Mouse (Mus musculus) liver, embryonic 15.5 days (tissue): ENCODE measurements around the gene Mylk. TPM values are rescaled to one million over a fixed set of nuclear protein-coding genes. Genes with fewer than 3 reads are reported as not detected.

ENCODE experiments used
- ATAC-seq: fragments of 200-750 bp; cut with Nextera tagmentation; 2 replicates; pipeline ENCODE4 v1.8.0; 2017; ENCODE audit warnings: moderate number of reproducible peaks, mild to moderate bottlenecking, moderate library complexity; ENCODE audit not compliant: insufficient read depth
- H3K27ac ChIP-seq: fragments of 300-500 bp; sonication (generic); replicated peaks from 2 replicates; pipeline ENCODE4 v1.5.1; 2015; ENCODE audit warnings: mild to moderate bottlenecking, inconsistent platforms
- H3K27me3 ChIP-seq: fragments of 300-500 bp; sonication (generic); 2 replicates; pipeline ENCODE4 v1.6.1; 2015; ENCODE audit warnings: mild to moderate bottlenecking, inconsistent platforms
- H3K36me3 ChIP-seq: fragments of 300-500 bp; sonication (generic); replicated peaks from 2 replicates; pipeline ENCODE4 v1.6.1; 2015; ENCODE audit warnings: moderate library complexity, mild to moderate bottlenecking, inconsistent platforms
- H3K4me1 ChIP-seq: fragments of 300-500 bp; sonication (generic); replicated peaks from 2 replicates; pipeline ENCODE4 v1.6.1; 2015; ENCODE audit warnings: inconsistent platforms
- H3K4me2 ChIP-seq: fragments of 300-500 bp; sonication (generic); 2 replicates; pipeline ENCODE4 v1.6.1; 2015; ENCODE audit warnings: moderate library complexity, mild to moderate bottlenecking, inconsistent platforms
- H3K4me3 ChIP-seq: fragments of 300-500 bp; sonication (generic); replicated peaks from 2 replicates; pipeline ENCODE4 v1.5.1; 2015; ENCODE audit warnings: mild to moderate bottlenecking, inconsistent platforms
- H3K9ac ChIP-seq: fragments of 300-500 bp; sonication (generic); 2 replicates; pipeline ENCODE4 v1.6.1; 2015; ENCODE audit warnings: moderate library complexity, mild to moderate bottlenecking, inconsistent platforms
- H3K9me3 ChIP-seq: fragments of 300-500 bp; sonication (generic); replicated peaks from 2 replicates; pipeline ENCODE4 v1.6.1; 2016; ENCODE audit warnings: inconsistent platforms
- whole genome bisulfite sequencing: fragments of 180-500 bp; shearing (Covaris S2); methylation state at CpG from one replicate; pipeline ENCODE4 v1.1.7; 2015; ENCODE audit warnings: mixed read lengths; ENCODE audit not compliant: insufficient replicate concordance; 5-methylcytosine and 5-hydroxymethylcytosine counted together
- polyA plus RNA-seq: library from polyadenylated mRNA; unstranded; fragments of >200 nt; fragmentation: Nextera tagmentation; extraction: Ambion mirVana; gene quantifications from 2 replicates; pipeline ENCODE4 v1.2.1, GENCODE M21; 2015

The Mylk gene
- polyA plus RNA-seq, 1 experiment from 2014 or later = 4.4 TPM

DNA sequence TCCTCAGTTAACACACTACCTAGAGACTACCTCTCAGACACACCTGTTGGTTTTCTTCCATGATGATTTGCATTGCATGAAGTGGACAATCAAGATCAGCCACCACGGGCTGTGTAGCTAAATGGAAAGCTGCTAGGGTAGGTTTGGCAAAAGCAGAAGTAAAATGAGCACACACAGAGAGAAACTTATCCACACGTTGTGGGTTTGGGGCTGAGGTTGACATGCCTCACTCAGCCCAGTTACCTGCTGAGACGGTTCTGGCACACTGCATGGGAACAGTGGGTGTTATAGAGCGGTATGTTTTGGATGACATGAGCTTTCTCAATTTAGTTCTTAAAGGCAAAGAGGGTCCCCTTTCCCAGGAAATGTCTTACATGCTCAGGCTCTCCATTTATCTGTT, 25.1 kb downstream of the Mylk start:
- H3K9me3 ChIP-seq = no peaks in the 10 kb centered on the region
- no peak overlapping the region for H3K4me3 ChIP-seq
- no peaks in the 10 kb centered on the region for H3K36me3 ChIP-seq
- H3K9ac ChIP-seq = no peak overlapping the region
- ATAC-seq = no peak
- no peak overlapping the region for H3K4me2 ChIP-seq
- H3K27ac ChIP-seq = no peak overlapping the region
- H3K4me1 ChIP-seq = no peaks in the 10 kb centered on the region
- no peaks in the 10 kb centered on the region for H3K27me3 ChIP-seq
- 40% methylated on average over 4 of the region's 4 CpGs for WGBS

- Histone ChIP-seq H3K9ac (no peak overlapping the region), H3K4me3 (no peak overlapping the region), H3K27ac (no peak overlapping the region), H3K9me3 (no peaks in the 10 kb centered on the region), H3K36me3 (no peaks in the 10 kb centered on the region), H3K4me1 (no peaks in the 10 kb centered on the region), H3K4me2 (no peak overlapping the region), H3K27me3 (no peaks in the 10 kb centered on the region)
- ATAC-seq = no peak
- WGBS = 27% methylated on average over 4 of the region's 4 CpGs
These were observed 27.5 kb downstream of the Mylk start for GRCm38 (mm10) chr16:34772445-34773032.

- Histone ChIP-seq H3K27ac (no peak overlapping the region), H3K4me2 (no peak overlapping the region), H3K9ac (no peak overlapping the region), H3K9me3 (no peaks in the 10 kb centered on the region), H3K36me3 (no peaks in the 10 kb centered on the region), H3K4me3 (no peak overlapping the region), H3K27me3 (no peaks in the 10 kb centered on the region), H3K4me1 (no peaks in the 10 kb centered on the region)
- ATAC-seq = no peak
- 34% methylated on average over 1 of the region's 1 CpGs for WGBS
These were observed 37.4 kb downstream of the Mylk start for GRCm38 (mm10) chr16:34782442-34782841.

DNA sequence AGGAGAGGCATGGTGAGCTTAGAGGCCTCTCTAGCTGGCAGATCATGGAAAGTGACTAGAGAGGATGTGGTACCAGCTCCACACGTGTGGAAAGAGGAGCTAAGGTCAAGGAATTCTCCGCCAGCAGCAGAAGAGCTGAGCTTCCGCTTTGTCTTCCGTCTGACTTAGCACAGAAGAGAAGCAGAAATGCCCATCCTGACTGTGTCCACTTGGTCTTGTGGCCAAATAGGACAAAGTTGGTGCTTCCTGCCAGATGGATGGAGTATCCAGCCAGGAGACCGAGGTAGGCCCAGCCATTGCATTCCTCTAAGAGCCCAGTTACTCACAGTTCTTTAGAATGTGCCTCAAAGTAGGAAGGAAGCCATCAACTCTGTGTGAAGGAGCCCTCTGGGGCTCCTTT, 38.5 kb downstream of the Mylk start:
- H3K4me3 ChIP-seq = no peak overlapping the region
- H3K27ac ChIP-seq = no peak overlapping the region

DNA sequence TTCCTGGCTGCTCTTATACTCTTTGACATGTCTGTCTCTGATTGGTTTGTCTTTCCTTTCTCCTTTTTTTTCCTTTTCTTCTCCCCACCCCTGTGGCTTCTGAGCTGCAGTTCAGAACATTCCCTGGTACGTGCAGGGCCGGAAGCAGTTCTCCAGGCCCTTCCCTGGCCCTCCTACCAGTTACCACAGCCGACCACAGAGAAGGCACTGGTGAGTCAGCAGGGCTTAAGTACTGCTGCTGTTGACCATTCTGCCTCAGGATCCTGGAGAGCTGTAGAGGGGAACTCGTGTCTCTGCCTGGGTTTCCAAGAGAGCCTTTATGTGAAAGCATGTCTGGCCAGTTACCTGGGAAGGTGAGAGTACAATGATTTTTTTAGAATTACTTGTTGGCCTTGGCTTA, 39.7 kb downstream of the Mylk start:
- ATAC-seq = no peak
- no peaks in the 10 kb centered on the region for H3K36me3 ChIP-seq
- no peak overlapping the region for H3K27ac ChIP-seq
- H3K9ac ChIP-seq = no peak overlapping the region
- no peaks in the 10 kb centered on the region for H3K9me3 ChIP-seq
- no peaks in the 10 kb centered on the region for H3K4me1 ChIP-seq
- 21% methylated on average over 4 of the region's 4 CpGs for WGBS
- no peaks in the 10 kb centered on the region for H3K27me3 ChIP-seq
- H3K4me3 ChIP-seq = no peak overlapping the region
- H3K4me2 ChIP-seq = no peak overlapping the region

More for the DNA sequence above, 38.5 kb downstream of the Mylk start:
- Histone ChIP-seq H3K36me3 (no peaks in the 10 kb centered on the region), H3K4me2 (no peak overlapping the region), H3K27me3 (no peaks in the 10 kb centered on the region), H3K4me1 (no peaks in the 10 kb centered on the region), H3K9ac (no peak overlapping the region), H3K9me3 (no peaks in the 10 kb centered on the region)
- ATAC-seq = no peak
- WGBS = 57% methylated on average over 5 of the region's 5 CpGs

DNA sequence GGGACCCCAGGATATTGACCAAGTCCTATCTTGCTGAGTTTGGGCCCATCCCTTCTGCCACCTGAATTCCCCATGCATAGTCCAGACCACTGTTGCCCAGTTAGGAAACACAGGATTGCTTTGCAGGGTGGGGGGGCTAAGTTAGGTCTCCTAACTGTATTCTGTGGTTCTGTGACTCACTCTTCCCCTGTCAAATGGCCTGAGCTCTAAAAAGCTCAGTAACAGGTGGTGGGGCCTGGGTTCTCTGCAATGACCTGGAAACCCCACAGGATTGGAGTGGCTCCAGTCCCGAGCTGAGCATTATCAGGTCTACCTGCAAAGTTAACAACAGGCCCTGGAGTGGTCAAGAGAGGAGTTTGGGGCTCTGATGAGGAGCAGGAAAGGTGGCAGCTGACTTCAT, 47.5 kb downstream of the Mylk start:
- no peak overlapping the region for H3K27ac ChIP-seq
- no peak overlapping the region for H3K4me2 ChIP-seq
- no peak for ATAC-seq
- no peaks in the 10 kb centered on the region for H3K36me3 ChIP-seq
- no peaks in the 10 kb centered on the region for H3K9me3 ChIP-seq
- H3K27me3 ChIP-seq = no peaks in the 10 kb centered on the region
- no peaks in the 10 kb centered on the region for H3K4me1 ChIP-seq
- H3K4me3 ChIP-seq = no peak overlapping the region
- WGBS = 28% methylated on average over 1 of the region's 1 CpGs
- H3K9ac ChIP-seq = no peak overlapping the region

DNA sequence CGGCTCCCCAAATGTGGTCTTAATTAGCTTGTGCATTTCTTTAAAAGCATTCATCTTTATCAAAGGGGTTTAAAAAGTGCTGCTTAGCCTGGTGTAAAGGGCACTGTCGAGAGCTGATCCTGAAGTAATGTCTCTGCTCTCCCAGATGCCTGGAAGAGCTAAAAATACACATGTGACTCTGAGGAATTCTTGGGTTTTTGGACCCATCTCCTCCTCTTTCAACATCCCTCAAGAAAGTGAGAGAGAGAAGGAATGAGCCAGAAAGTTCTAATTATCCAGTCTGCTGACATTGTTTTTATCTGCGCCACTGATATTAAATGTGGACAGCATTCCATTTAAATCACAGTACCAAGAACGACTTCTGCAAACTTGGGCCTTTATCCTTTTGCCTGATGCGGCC, 48.0 kb downstream of the Mylk start:
- no peaks in the 10 kb centered on the region for H3K4me1 ChIP-seq
- 66% methylated on average over 5 of the region's 5 CpGs for WGBS
- no peaks in the 10 kb centered on the region for H3K27me3 ChIP-seq
- H3K4me2 ChIP-seq = no peak overlapping the region
- no peak overlapping the region for H3K9ac ChIP-seq
- no peaks in the 10 kb centered on the region for H3K36me3 ChIP-seq
- H3K27ac ChIP-seq = no peak overlapping the region
- H3K9me3 ChIP-seq = no peaks in the 10 kb centered on the region
- no peak overlapping the region for H3K4me3 ChIP-seq
- ATAC-seq = no peak

DNA sequence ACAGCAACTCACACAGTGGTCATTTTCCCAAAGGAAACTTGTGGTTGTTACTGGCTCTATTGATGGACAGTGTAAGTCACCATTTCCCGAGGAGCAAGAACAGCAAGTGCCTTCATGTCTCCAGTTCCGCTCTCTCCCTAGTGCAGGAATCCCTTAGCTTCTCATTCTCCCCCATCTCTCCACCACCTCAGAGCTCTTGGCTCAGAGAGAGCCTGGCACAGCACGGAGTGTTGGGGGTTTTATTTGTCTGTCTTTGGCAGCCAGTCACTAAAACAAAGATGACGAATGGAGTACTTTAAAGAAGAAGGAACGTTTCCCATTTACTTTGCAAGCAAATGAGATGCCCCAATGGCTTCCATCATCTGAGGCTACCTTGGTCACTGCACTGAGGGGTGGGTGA, 56.2 kb downstream of the Mylk start:
- 61% methylated on average over 5 of the region's 5 CpGs for WGBS
- no peaks in the 10 kb centered on the region for H3K9me3 ChIP-seq

GRCm38 (mm10) chr16:34804286-34805010, 59.4 kb downstream of the Mylk start:
- Histone ChIP-seq H3K27ac (no peak overlapping the region), H3K9ac (no peak overlapping the region), H3K4me3 (no peak overlapping the region), H3K9me3 (no peaks in the 10 kb centered on the region), H3K4me2 (no peak overlapping the region), H3K27me3 (no peaks in the 10 kb centered on the region), H3K36me3 (no peaks in the 10 kb centered on the region), H3K4me1 (no peaks in the 10 kb centered on the region)
- 48% methylated on average over 11 of the region's 11 CpGs for WGBS
- ATAC-seq = no peak

More for the DNA sequence above, 56.2 kb downstream of the Mylk start:
- ATAC-seq = no peak
- Histone ChIP-seq H3K27me3 (no peaks in the 10 kb centered on the region), H3K4me1 (no peaks in the 10 kb centered on the region), H3K36me3 (no peaks in the 10 kb centered on the region), H3K27ac (no peak overlapping the region), H3K4me2 (no peak overlapping the region), H3K4me3 (no peak overlapping the region), H3K9ac (no peak overlapping the region)

- Histone ChIP-seq H3K4me2 (peak overlapping the region; percentile 49), H3K9ac (no peak overlapping the region), H3K9me3 (no peaks in the 10 kb centered on the region), H3K27ac (no peak overlapping the region), H3K4me1 (no peaks in the 10 kb centered on the region), H3K27me3 (no peaks in the 10 kb centered on the region), H3K4me3 (peak overlapping the region; percentile 32), H3K36me3 (no peaks in the 10 kb centered on the region)
- peak; percentile 58 for ATAC-seq
- WGBS = 53% methylated on average over 16 of the region's 16 CpGs
These were observed 62.1 kb downstream of the Mylk start for GRCm38 (mm10) chr16:34806883-34807767.

GRCm38 (mm10) chr16:34807768-34808275, 62.8 kb downstream of the Mylk start:
- H3K27me3 ChIP-seq = no peaks in the 10 kb centered on the region
- no peaks in the 10 kb centered on the region for H3K9me3 ChIP-seq
- H3K4me3 ChIP-seq = peak overlapping the region; percentile 32
- H3K4me2 ChIP-seq = peak overlapping the region; percentile 49
- no peaks in the 10 kb centered on the region for H3K4me1 ChIP-seq
- no peak overlapping the region for H3K27ac ChIP-seq
- no peak for ATAC-seq
- H3K9ac ChIP-seq = no peak overlapping the region
- H3K36me3 ChIP-seq = no peaks in the 10 kb centered on the region
- 38% methylated on average over 11 of the region's 11 CpGs for WGBS
